Comparison of ENCODE assay signal across 12 mouse cellular contexts in the genomic region with DNA sequence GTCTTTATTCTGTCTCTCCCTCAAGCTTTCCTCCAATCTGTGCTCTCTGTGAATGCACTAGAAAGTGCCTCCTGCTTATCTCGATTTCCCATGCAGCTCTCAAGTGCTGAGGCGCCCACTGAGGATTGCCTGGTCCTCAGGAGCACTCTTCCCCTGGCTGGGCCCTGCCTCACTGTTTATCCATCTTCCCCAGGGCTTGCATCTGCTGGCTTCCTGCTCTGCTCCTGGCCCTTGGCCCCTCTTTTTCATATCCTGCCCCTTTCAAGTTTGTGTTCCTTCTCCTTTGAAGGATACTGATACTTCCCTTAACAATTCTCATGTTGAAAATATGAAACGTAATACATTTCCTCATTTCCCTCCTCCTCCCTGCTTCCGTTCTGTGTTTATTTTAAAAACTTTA.
"Had no signal": no experiment of that assay in that cellular context is flagged by ENCODE, and none has a peak within 500 bp of the region (broad histone marks: within the 10 kb centered on the region; RNA-seq: fewer than 3 reads in every experiment).

No protein-coding gene starts in this region.

- H3K4me1 ChIP-seq: limb, embryonic 15.5 days; liver, embryonic 13.5 days had no signal

- H3K36me3 ChIP-seq: limb, embryonic 15.5 days; liver, embryonic 13.5 days; neural tube, embryonic 15.5 days had no signal

- H3K27me3 ChIP-seq: liver, embryonic 13.5 days; neural tube, embryonic 15.5 days had no signal

- H3K9me3 ChIP-seq: limb, embryonic 15.5 days; liver, embryonic 13.5 days; neural tube, embryonic 15.5 days had no signal

- ATAC-seq: intestine, postnatal 0 days had no signal

- H3K4me3 ChIP-seq: limb, embryonic 15.5 days; liver, embryonic 13.5 days; myocyte; neural tube, embryonic 15.5 days had no signal

- H3K9ac ChIP-seq: limb, embryonic 15.5 days; liver, embryonic 13.5 days; neural tube, embryonic 15.5 days had no signal

- DNase-seq: kidney, adult 8-10 months; kidney, postnatal 25 days; layer of hippocampus, adult 9-11 months; layer of hippocampus, postnatal 36 days; liver, embryonic 13.5 days; lung, adult 2 months; thymus, postnatal 4 days had no signal

- H3K4me2 ChIP-seq: limb, embryonic 15.5 days; liver, embryonic 13.5 days; neural tube, embryonic 15.5 days had no signal

- H3K27ac ChIP-seq: limb, embryonic 15.5 days; liver, embryonic 13.5 days; neural tube, embryonic 15.5 days; stomach, postnatal 0 days had no signal
